Mouse (Mus musculus): ENCODE measurements at regions not wholly inside any gene's neighbourhood (a gene's known extent, or its start where the extent isn't known, plus 50 kb on each side); places are given as distances from the start of the nearest gene placed in this dataset.

DNA sequence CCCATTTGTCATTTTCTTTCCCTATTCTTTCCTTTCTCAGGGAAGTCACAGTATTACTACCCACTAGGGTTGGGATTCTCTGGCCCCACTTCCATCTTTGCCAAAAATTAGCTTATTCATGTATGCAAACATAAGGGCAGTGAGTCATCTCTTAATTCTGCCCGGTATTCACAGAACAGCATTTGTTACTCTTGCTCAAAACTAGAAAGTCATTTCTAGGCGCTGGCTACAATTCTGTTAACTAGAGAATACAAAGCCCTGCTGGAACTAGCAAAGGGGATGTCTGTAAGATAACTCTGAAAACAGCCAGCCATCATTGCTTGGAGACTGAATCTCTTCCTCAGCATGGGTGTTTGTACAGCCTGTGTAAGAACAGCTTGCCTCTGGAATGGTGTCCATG, 74.4 kb upstream of the Fam204a start:
- TF ChIP-seq EP300 (IDR thresholded peaks at IDR 0.05; ENCODE audit: insufficient read depth, low read depth, low read length) (no peak), CTCF (IDR thresholded peaks at IDR 0.05) (no peak), POLR2A (IDR thresholded peaks at IDR 0.05; ENCODE audit: insufficient read depth, low read depth, low read length) (no peak)

Measured in heart, adult 2 months (tissue).